Mouse (Mus musculus) lung, postnatal 0 days (tissue): Measurements from ENCODE around the gene Ncan. TPM values are rescaled to one million over a fixed set of nuclear protein-coding genes. Genes with fewer than 3 reads are reported as not detected.
"Not testable (repeated sequence)": the region's sequence is repeated elsewhere in the genome, so short reads cannot be mapped to it uniquely, and the experiment has no call there.

Experiments
- ATAC-seq: fragments of 200-750 bp; cut with Nextera tagmentation; 2 replicates; pipeline ENCODE4 v1.8.0; 2017; ENCODE audit warnings: moderate library complexity
- DNase-seq: peaks from one replicate; pipeline ENCODE4 v3.0.0-alpha.2; 2016; ENCODE audit warnings: low spot score
- H3K27ac ChIP-seq: fragments of 300-500 bp; sonication (generic); 2 replicates; pipeline ENCODE4 v1.5.1; 2014; ENCODE audit warnings: antibody characterized with exemption, mild to moderate bottlenecking, low read length, mixed read lengths
- H3K27me3 ChIP-seq: fragments of 300-500 bp; sonication (generic); replicated peaks from 2 replicates; pipeline ENCODE4 v1.6.1; 2014; ENCODE audit warnings: low read length, mixed read lengths; ENCODE audit not compliant: insufficient read depth
- H3K36me3 ChIP-seq: fragments of 300-500 bp; sonication (generic); 2 replicates; pipeline ENCODE4 v1.6.1; 2014; ENCODE audit warnings: low read length, mixed read lengths; ENCODE audit not compliant: insufficient read depth
- H3K4me1 ChIP-seq: fragments of 300-500 bp; sonication (generic); 2 replicates; pipeline ENCODE4 v1.6.1; 2014; ENCODE audit warnings: antibody characterized with exemption, low read depth, low read length, mixed read lengths; ENCODE audit not compliant: insufficient read depth
- H3K4me2 ChIP-seq: fragments of 300-500 bp; sonication (generic); replicated peaks from 2 replicates; pipeline ENCODE4 v1.6.1; 2014; ENCODE audit warnings: low read depth, mild to moderate bottlenecking, low read length, moderate library complexity, mixed read lengths
- H3K4me3 ChIP-seq: fragments of 300-500 bp; sonication (generic); 2 replicates; pipeline ENCODE4 v1.5.1; 2014; ENCODE audit warnings: low read depth, low read length
- H3K9ac ChIP-seq: fragments of 300-500 bp; sonication (generic); replicated peaks from 2 replicates; pipeline ENCODE4 v1.6.1; 2014; ENCODE audit warnings: low read depth, mild to moderate bottlenecking
- H3K9me3 ChIP-seq: fragments of 300-500 bp; sonication (generic); 2 replicates; pipeline ENCODE4 v1.6.1; 2016; ENCODE audit warnings: low read length, mixed read lengths
- CTCF ChIP-seq: IDR thresholded peaks from 2 replicates; pipeline ENCODE4 v1.5.1; 2016; ENCODE audit warnings: antibody characterized with exemption, mild to moderate bottlenecking
- EP300 ChIP-seq: IDR thresholded peaks from 2 replicates; pipeline ENCODE4 v1.6.1; 2016; ENCODE audit warnings: antibody characterized with exemption, mild to moderate bottlenecking, control low read depth
- WGBS: fragments of 180-500 bp; shearing (Covaris S2); extraction: QIAGEN DNeasy Blood & Tissue Kit; methylation state at CpG from one replicate; pipeline ENCODE4 v1.1.7; 2014; 5-methylcytosine and 5-hydroxymethylcytosine counted together
- polyA plus RNA-seq: library from polyadenylated mRNA; unstranded; fragments of >200 nt; fragmentation: Nextera tagmentation; extraction: Ambion mirVana; gene quantifications from 2 replicates; pipeline ENCODE4 v1.2.1, GENCODE M21; 2015

Gene Ncan
- polyA plus RNA-seq, 1 experiment from 2014 or later, result 0.06 TPM

GRCm38 (mm10) chr8:70073682-70074081 is 47.0 kb downstream of the Ncan start:
- no peak overlapping the region for H3K27ac ChIP-seq
- no peak overlapping the region for H3K4me3 ChIP-seq
- WGBS, result 56% methylated on average over 1 of the region's 1 CpGs
- H3K9me3 ChIP-seq, result no peaks in the 10 kb centered on the region
- H3K9ac ChIP-seq, result no peak overlapping the region
- DNase-seq (no peak), ATAC-seq (no peak)
- H3K4me2 ChIP-seq, result no peak overlapping the region
- no peaks in the 10 kb centered on the region for H3K27me3 ChIP-seq
- no peak for TF ChIP-seq EP300
- TF ChIP-seq CTCF, result no peak
- H3K4me1 ChIP-seq, result peaks cover 8% of the 10 kb centered on the region; the same call in 1 of the 2 replicates
- peaks cover 5% of the 10 kb centered on the region for H3K36me3 ChIP-seq

GRCm38 (mm10) chr8:70073120-70073519 is 47.6 kb downstream of the Ncan start:
- DNase-seq (no peak), ATAC-seq (no peak)
- Histone ChIP-seq H3K9me3 (no peaks in the 10 kb centered on the region), H3K27me3 (no peaks in the 10 kb centered on the region), H3K9ac (no peak overlapping the region), H3K27ac (no peak overlapping the region), H3K4me2 (peak overlapping the region; percentile 54), H3K36me3 (peaks cover 8% of the 10 kb centered on the region), H3K4me1 (peaks cover 8% of the 10 kb centered on the region; the same call in 1 of the 2 replicates), H3K4me3 (peak overlapping the region; percentile 28)
- no peak for TF ChIP-seq EP300
- no peak for TF ChIP-seq CTCF
- WGBS, result 57% methylated on average over 8 of the region's 8 CpGs

GRCm38 (mm10) chr8:70072441-70073069 is 48.1 kb downstream of the Ncan start, which contains the start of gene Tm6sf2:
Tm6sf2 (plus strand) TSS chr8:70072924.
- DNase-seq (peak; percentile 66), ATAC-seq (peak; percentile 79)
- no peaks in the 10 kb centered on the region for H3K9me3 ChIP-seq
- 9% methylated on average over 21 of the region's 27 CpGs for WGBS
- no peaks in the 10 kb centered on the region for H3K27me3 ChIP-seq
- peaks cover 8% of the 10 kb centered on the region; the same call in 1 of the 2 replicates for H3K4me1 ChIP-seq
- TF ChIP-seq CTCF (no peak), EP300 (no peak)
- peaks cover 8% of the 10 kb centered on the region for H3K36me3 ChIP-seq
- peak within 1 kb of the TSS; percentile 54 for H3K4me2 ChIP-seq
- peak within 1 kb of the TSS; percentile 28 for H3K4me3 ChIP-seq
- H3K9ac ChIP-seq, result no peak within 1 kb of the TSS
- no peak within 1 kb of the TSS for H3K27ac ChIP-seq

GRCm38 (mm10) chr8:70071836-70072440 is 48.7 kb downstream of the Ncan start:
- Histone ChIP-seq H3K4me2 (no peak overlapping the region), H3K27me3 (no peaks in the 10 kb centered on the region), H3K9me3 (no peaks in the 10 kb centered on the region), H3K4me3 (no peak overlapping the region), H3K27ac (no peak overlapping the region), H3K4me1 (peaks cover 8% of the 10 kb centered on the region; the same call in 1 of the 2 replicates), H3K9ac (no peak overlapping the region), H3K36me3 (peaks cover 11% of the 10 kb centered on the region)
- TF ChIP-seq EP300 (no peak), CTCF (no peak)
- DNase-seq, result peak; percentile 58
- ATAC-seq, result peak; percentile 75
- WGBS, result 75% methylated on average over 2 of the region's 2 CpGs

- no peaks in the 10 kb centered on the region for H3K4me1 ChIP-seq
- H3K27me3 ChIP-seq, result no peaks in the 10 kb centered on the region
- H3K27ac ChIP-seq, result no peak overlapping the region
- H3K9me3 ChIP-seq, result no peaks in the 10 kb centered on the region
- H3K4me3 ChIP-seq, result no peak overlapping the region
- ATAC-seq (no peak), DNase-seq (no peak)
- no peak overlapping the region for H3K4me2 ChIP-seq
- peaks cover 48% of the 10 kb centered on the region; the same call in 1 of the 2 replicates for H3K36me3 ChIP-seq
- 71% methylated on average over 1 of the region's 1 CpGs for WGBS
- H3K9ac ChIP-seq, result no peak overlapping the region
- TF ChIP-seq CTCF, result no peak
- TF ChIP-seq EP300, result no peak
Measured at GRCm38 (mm10) chr8:70057721-70058120, 63.0 kb downstream of the Ncan start.

- DNase-seq, H3K27ac ChIP-seq, H3K27me3 ChIP-seq, H3K9ac ChIP-seq, ATAC-seq, H3K36me3 ChIP-seq, H3K9me3 ChIP-seq, H3K4me1 ChIP-seq, H3K4me3 ChIP-seq, H3K4me2 ChIP-seq: not testable (repeated sequence)
- 0 out of 2 replicates have a peak, but pooled peaks have one; percentile 5 for TF ChIP-seq CTCF
- WGBS, result 92% methylated on average over 5 of the region's 5 CpGs
Measured at GRCm38 (mm10) chr8:70050434-70050833, 70.2 kb downstream of the Ncan start.
